Mouse (Mus musculus) midbrain, embryonic 16.5 days (tissue): ENCODE results near the gene Lmbr1l. TPM values are rescaled to one million over a fixed set of nuclear protein-coding genes. Genes with fewer than 3 reads are reported as not detected.

Experiments used
- ATAC-seq: fragments of 200-750 bp; cut with Nextera tagmentation; 2 replicates; pipeline ENCODE4 v1.8.0; 2017; ENCODE audit warnings: moderate TSS enrichment
- H3K27ac ChIP-seq: fragments of 300-500 bp; sonication (generic); 2 replicates; pipeline ENCODE4 v1.5.1; 2014; ENCODE audit warnings: mild to moderate bottlenecking, low read length, mixed read lengths
- H3K27me3 ChIP-seq: fragments of 300-500 bp; sonication (generic); 2 replicates; pipeline ENCODE4 v1.6.1; 2014; ENCODE audit warnings: low read depth, low read length, mixed read lengths; ENCODE audit not compliant: control insufficient read depth, insufficient read depth
- H3K36me3 ChIP-seq: fragments of 300-500 bp; sonication (generic); 2 replicates; pipeline ENCODE4 v1.6.1; 2014; ENCODE audit warnings: mild to moderate bottlenecking, low read length, moderate library complexity, mixed read lengths; ENCODE audit not compliant: control insufficient read depth, insufficient read depth
- H3K4me1 ChIP-seq: fragments of 300-500 bp; sonication (generic); 2 replicates; pipeline ENCODE4 v1.6.1; 2014; ENCODE audit warnings: mild to moderate bottlenecking, low read length, mixed read lengths; ENCODE audit not compliant: control insufficient read depth, insufficient read depth
- H3K4me2 ChIP-seq: fragments of 300-500 bp; sonication (generic); 2 replicates; pipeline ENCODE4 v1.6.1; 2014; ENCODE audit warnings: mild to moderate bottlenecking, low read length, mixed read lengths
- H3K4me3 ChIP-seq: fragments of 300-500 bp; sonication (generic); 2 replicates; pipeline ENCODE4 v1.5.1; 2014; ENCODE audit warnings: low read depth, mild to moderate bottlenecking, low read length, moderate library complexity, mixed read lengths
- H3K9ac ChIP-seq: fragments of 300-500 bp; sonication (generic); 2 replicates; pipeline ENCODE4 v1.6.1; 2014; ENCODE audit warnings: low read depth, low read length, mixed read lengths
- H3K9me3 ChIP-seq: fragments of 300-500 bp; sonication (generic); replicated peaks from 2 replicates; pipeline ENCODE4 v1.6.1; 2014; ENCODE audit warnings: mild to moderate bottlenecking, low read length, mixed read lengths; ENCODE audit not compliant: control insufficient read depth, poor library complexity, severe bottlenecking
- WGBS: fragments of 180-500 bp; shearing (Covaris S2); extraction: QIAGEN DNeasy Blood & Tissue Kit; methylation state at CpG from one replicate; pipeline ENCODE4 v1.1.7; 2014; 5-methylcytosine and 5-hydroxymethylcytosine counted together
- polyA plus RNA-seq: library from polyadenylated mRNA; unstranded; fragments of >200 nt; fragmentation: Nextera tagmentation; extraction: Ambion mirVana; gene quantifications from 2 replicates; pipeline ENCODE4 v1.2.1, GENCODE M21; 2015

Gene Lmbr1l
- polyA plus RNA-seq, 1 experiment from 2014 or later: 27.9 TPM

DNA sequence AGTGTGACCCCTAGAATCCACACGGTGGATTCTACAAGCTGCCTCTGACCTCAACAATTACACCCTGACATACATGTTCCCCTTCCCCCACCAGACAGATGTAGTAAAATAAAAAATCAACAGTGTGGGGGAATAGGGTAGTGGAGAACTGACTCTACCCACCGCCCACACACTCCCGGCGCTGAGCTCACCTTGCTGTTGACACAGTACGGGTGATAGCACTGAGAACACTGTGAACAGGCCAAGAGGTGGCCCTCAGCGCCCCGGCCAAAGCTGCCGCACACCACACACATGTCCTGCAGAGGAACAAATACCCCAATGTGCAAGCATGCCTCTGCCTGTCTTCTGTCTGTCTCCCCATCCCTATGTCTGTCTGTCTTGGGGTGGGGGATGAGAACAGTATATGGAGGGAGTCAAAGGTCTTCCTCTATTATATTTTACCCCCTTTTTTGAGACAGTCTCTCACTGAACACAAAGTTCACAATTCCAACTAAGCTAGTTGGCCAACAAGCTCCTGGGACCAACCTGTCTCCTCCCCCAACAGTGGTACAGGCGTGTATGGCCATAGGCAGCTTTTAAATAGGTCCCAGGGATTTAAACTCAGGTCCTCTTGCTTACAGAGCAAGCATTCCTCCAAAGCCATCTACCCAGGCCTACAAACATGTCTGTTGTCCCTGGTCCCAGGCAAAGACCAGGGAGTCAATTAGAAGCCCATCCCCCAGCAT is 58.5 kb downstream of the Lmbr1l start:
- Histone ChIP-seq H3K9ac (no peak overlapping the region), H3K4me1 (no peaks in the 10 kb centered on the region), H3K9me3 (no peaks in the 10 kb centered on the region), H3K4me2 (no peak overlapping the region), H3K27me3 (no peaks in the 10 kb centered on the region), H3K4me3 (no peak overlapping the region), H3K36me3 (peaks cover 66% of the 10 kb centered on the region), H3K27ac (no peak overlapping the region)
- no peak for ATAC-seq
- 85% methylated on average over 9 of the region's 9 CpGs for WGBS

DNA sequence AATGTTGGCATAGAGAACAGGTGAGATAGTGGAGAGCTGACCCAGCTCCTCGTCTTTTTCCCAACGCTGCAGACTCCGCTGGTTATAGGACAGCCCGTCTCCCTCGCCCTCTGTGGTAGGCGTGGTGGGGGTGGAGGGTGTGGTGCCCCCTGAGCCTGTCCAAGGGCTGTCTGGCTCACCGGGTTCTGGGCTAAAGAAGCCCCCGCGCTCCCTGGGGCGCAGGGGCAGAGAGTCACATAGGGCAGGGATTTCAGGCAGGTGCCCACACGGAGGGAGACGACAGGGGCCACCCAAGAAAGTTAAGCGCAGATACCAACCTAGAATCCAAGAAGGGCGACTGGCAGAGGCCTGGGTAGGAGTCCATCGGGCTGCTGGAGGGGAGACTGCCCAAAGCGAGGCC is 63.8 kb downstream of the Lmbr1l start:
- no peaks in the 10 kb centered on the region for H3K27me3 ChIP-seq
- H3K9ac ChIP-seq: no peak overlapping the region
- no peaks in the 10 kb centered on the region for H3K4me1 ChIP-seq
- no peaks in the 10 kb centered on the region for H3K9me3 ChIP-seq
- H3K4me3 ChIP-seq: no peak overlapping the region
- WGBS: 93% methylated on average over 16 of the region's 16 CpGs
- H3K36me3 ChIP-seq: peaks cover 67% of the 10 kb centered on the region
- no peak overlapping the region for H3K27ac ChIP-seq
- H3K4me2 ChIP-seq: no peak overlapping the region
- no peak for ATAC-seq

Other genes starting within 250 kb of the Lmbr1l start
- gene Rnd1, start 240.8 kb downstream of the Lmbr1l start, polyA plus RNA-seq: 15.5 and 19.8 TPM in 2 replicates
- gene Ccdc65, start 210.0 kb downstream of the Lmbr1l start, polyA plus RNA-seq: 9.3 and 12.0 TPM in 2 replicates
- gene Fkbp11, start 190.0 kb downstream of the Lmbr1l start, polyA plus RNA-seq: 2.3 and 4.0 TPM in 2 replicates
- 96.4 and 102 TPM in 2 replicates for gene Arf3, start 155.0 kb downstream of the Lmbr1l start, polyA plus RNA-seq
- gene Wnt10b, start 140.1 kb downstream of the Lmbr1l start, polyA plus RNA-seq: not detected in 2 replicates
- gene Wnt1, start 128.4 kb downstream of the Lmbr1l start, polyA plus RNA-seq: 1.2 and 1.3 TPM in 2 replicates
- 0.35 and 0.42 TPM in 2 replicates for gene Ddn, start 108.7 kb downstream of the Lmbr1l start, polyA plus RNA-seq
- 72.9 and 73.1 TPM in 2 replicates for gene Prkag1, start 86.7 kb downstream of the Lmbr1l start, polyA plus RNA-seq
- gene Kmt2d, start 47.0 kb downstream of the Lmbr1l start, polyA plus RNA-seq: 10.1 and 11.8 TPM in 2 replicates
- gene Rhebl1, start 23.7 kb downstream of the Lmbr1l start, polyA plus RNA-seq: 37.2 and 38.7 TPM in 2 replicates
- gene Dhh, start 19.7 kb downstream of the Lmbr1l start, polyA plus RNA-seq: 0.36 and 0.39 TPM in 2 replicates
- 1,165 and 1,361 TPM in 2 replicates for gene Tuba1b, start 16.3 kb upstream of the Lmbr1l start, polyA plus RNA-seq
- not detected in 2 replicates for gene Gm49450, start 35.3 kb upstream of the Lmbr1l start, polyA plus RNA-seq
- 17,735 and 17,910 TPM in 2 replicates for gene Tuba1a, start 35.5 kb upstream of the Lmbr1l start, polyA plus RNA-seq
- 11.6 and 12.5 TPM in 2 replicates for gene Tuba1c, start 111.7 kb upstream of the Lmbr1l start, polyA plus RNA-seq
- 5.1 and 7.1 TPM in 2 replicates for gene Prph, start 136.9 kb upstream of the Lmbr1l start, polyA plus RNA-seq
- gene Troap, start 156.3 kb upstream of the Lmbr1l start, polyA plus RNA-seq: 3.2 and 4.9 TPM in 2 replicates
- gene C1ql4, start 169.6 kb upstream of the Lmbr1l start, polyA plus RNA-seq: 7.2 and 7.8 TPM in 2 replicates
- 0.75 and 1.3 TPM in 2 replicates for gene Dnajc22, start 174.9 kb upstream of the Lmbr1l start, polyA plus RNA-seq
- 28.0 and 32.2 TPM in 2 replicates for gene Spats2, start 207.7 kb upstream of the Lmbr1l start, polyA plus RNA-seq